Mouse (Mus musculus) kidney, adult 18-20 months (tissue): Measurements from ENCODE around the gene Tmc8.
A peak's percentile ranks its signal among the peaks of the same experiment; 100 is the strongest.

Experiments
- DNase-seq: peaks from one replicate; pipeline ENCODE4 v3.0.0; 2021

The Tmc8 gene

DNA sequence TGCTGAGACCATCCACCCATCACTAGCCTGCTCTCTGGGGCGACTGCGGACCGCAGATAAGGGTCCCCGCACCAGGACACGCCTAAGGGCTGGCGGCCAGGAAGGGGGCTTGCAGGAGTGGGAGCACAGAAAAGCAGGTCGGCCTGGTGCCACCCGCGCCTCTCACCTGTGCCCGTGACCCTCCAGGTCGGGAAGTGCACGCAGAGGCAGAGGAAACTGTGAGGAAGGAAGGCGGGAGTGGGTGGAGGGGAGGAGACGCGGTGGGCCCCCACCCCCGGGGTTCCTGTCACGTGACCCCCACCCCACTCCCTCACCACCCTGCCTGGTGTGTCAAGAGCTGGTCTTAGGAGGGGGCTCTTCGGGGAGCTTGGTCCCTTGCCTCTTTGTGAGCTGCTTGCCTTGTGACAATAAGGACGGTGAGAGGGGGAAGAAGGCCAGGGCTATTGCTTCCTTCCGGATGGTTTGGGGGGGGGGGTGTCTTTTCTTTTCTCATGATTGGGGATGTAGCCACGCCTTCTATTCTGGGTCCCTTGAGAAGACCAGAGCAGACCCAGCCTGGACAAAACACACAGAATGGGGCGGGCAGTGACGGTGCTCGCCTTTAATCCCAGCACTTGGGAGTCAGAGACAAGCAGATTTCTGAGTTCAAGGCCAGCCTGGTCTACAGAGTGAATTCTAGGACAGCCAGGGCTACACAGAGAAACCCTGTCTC is at the start of gene Tmc8, which contains the start of gene Tmc6:
Tmc8 (plus strand) TSS at position 84 of the 712 bp plus-strand sequence.
Tmc6 (minus strand) TSS at position 206 of the 712 bp plus-strand sequence.
- peak; percentile 32 for DNase-seq

- DNase-seq = peak; percentile 42
These were observed 45.7 kb upstream of the Tmc8 start for GRCm38 (mm10) chr11:117736037-117736689.

- no peak for DNase-seq
These were observed 43.8 kb upstream of the Tmc8 start for GRCm38 (mm10) chr11:117738123-117738522.

DNA sequence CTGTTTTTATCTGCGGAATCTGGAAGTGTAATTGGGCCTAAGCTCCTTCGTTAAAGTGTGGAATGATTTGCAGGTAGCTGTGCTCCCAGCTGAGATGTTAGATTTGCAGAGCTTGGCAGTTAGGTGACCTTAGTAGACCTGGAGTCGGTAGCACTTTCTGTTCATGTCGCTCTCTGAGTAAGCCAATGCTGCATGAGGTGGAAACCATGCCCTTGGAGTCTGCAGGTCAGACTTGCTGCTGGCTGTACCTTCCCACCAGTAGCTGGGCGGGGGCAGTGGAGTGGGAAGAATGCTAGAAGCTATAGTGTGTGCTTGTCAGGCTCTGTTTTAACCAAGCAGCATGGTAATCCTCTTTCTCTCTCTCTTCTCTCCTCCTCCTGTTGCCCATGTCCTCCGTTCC is 40.7 kb upstream of the Tmc8 start:
- no peak for DNase-seq

GRCm38 (mm10) chr11:117742243-117742642 is 39.6 kb upstream of the Tmc8 start:
- no peak for DNase-seq

DNA sequence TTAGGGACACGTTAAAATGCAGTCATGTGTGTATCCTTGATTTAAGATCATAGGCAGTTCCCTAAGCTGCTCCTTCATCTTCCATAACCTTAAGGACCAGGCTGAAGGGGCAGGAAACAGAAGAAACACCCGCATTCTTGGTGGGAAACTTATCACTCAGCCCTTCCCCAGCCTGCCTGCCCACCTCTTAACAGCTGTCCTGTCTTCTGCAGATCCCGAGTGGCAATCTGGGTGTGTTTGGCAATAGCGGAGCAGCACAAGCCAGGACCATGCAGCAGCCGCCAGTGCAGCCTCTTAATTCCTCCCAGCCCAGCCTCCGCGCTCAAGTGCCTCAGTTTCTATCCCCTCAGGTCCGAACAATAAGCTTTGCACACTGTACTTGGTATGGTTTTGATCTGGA is 39.2 kb upstream of the Tmc8 start:
- DNase-seq = no peak

DNA sequence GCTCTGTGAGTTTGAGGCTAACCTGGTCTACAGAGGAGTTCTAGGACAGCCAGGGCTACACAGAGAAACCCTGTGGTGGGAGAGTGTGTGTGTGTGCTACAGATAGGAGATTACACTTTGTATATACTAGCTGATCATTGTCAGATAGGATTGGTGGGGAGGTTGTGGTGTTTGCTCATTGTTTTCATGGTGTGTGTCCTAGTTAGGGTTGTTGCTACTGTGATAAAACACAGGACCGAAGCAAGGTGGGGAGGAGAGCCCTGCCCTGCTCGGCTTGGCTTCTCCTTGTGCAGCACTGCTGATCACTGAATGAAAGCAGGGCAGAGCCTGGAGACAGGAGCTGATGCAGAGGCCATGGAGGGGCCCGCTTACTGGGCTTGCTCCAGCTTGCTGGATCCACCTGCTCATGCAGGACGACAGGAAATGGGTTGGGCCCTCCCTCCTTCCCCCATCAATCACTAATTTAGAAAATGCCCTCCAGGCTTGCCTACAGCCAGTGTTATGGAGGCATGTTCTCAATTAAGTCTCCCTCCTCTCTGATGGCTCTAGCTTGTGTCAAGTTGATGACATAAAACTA is 38.3 kb upstream of the Tmc8 start:
- DNase-seq = no peak

GRCm38 (mm10) chr11:117748628-117749027 is 33.2 kb upstream of the Tmc8 start:
- no peak for DNase-seq

- no peak for DNase-seq
These were observed 32.5 kb upstream of the Tmc8 start for GRCm38 (mm10) chr11:117749414-117749813.

GRCm38 (mm10) chr11:117751544-117751943 is 30.3 kb upstream of the Tmc8 start:
- DNase-seq = peak; percentile 43

DNA sequence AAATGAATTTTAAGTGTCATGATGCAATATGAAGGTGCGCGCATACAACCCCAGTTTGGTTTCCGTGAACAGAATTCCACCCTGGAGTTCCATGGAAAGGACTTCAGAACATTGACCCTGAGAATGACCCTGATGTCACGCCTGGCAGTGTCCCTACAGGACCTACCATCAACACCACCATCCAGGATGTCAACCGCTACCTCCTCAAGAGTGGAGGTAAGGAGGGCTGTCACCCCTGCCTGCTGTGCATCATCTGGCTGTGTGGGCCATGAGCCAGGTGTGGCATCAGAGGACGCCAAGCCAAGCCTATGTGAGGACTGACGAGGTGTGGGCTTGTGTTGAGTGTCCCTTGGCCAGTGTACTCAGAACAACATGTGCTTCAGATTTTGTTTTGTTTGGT is 26.0 kb upstream of the Tmc8 start:
- DNase-seq = no peak

DNA sequence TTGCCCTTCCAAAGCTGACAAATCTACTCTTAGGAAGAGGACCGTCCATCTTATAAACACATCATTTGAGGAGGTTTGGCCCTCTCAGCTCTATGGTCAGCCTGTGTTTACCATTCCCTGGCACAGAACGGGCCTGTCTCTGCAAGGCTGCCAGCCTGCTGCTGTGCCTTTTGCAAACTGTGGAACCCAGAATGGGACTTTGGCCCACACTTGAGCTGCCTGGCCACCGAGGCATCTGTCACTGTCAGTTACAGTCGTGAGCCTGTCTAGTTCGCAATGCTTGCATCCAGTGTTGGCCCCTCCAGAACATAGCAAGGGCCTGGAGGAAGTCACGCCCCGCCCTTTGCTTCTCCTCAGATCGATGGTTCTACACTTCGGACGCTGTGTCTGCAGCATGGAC is 22.6 kb upstream of the Tmc8 start:
- DNase-seq = no peak

- DNase-seq = peak; percentile 42
These were observed 21.3 kb upstream of the Tmc8 start for GRCm38 (mm10) chr11:117760374-117761119.

- no peak for DNase-seq
These were observed 20.1 kb upstream of the Tmc8 start for GRCm38 (mm10) chr11:117761801-117762200.

- DNase-seq = no peak
These were observed 19.6 kb upstream of the Tmc8 start for GRCm38 (mm10) chr11:117762246-117762645.

GRCm38 (mm10) chr11:117764319-117764718 is 17.6 kb upstream of the Tmc8 start:
- no peak for DNase-seq

DNA sequence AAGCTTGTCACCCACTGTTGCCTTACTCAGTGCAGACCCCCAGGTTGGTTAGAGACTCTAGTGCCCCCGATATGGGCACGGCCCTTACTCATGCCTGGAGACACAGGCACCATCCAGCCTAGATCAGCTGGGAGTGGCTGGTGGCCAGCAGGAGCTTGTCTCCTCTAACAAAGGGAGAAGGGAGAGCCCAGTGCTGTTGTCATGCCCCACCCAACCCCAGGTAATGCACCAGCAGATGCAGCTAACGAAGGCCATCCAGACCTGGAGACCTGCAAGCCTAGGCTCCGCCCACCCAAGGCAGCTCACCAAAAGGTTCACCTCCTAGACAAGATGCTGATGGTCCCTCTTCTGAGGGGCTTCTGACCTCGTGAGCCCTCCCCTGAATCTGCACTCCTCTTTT is 16.5 kb upstream of the Tmc8 start:
- no peak for DNase-seq

DNA sequence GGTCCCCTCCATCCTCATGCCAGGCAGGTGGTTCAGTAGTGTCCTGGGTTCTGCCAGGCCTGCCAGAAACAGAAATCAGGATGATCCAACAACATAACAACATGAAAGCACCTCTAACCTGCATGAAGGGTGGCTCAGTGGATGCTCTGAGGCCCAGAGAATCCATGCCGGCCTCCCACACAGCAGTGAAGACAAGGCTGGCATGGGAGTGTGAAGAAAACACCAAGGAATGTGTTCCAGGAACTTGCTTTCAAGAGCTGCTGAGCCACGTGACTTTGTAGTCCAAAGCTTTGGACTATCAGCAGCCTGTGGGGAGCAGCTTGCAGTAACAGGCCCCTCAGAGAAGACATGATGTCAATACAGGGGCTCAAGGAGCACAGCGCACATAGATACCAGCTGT is 15.6 kb upstream of the Tmc8 start:
- no peak for DNase-seq

GRCm38 (mm10) chr11:117768725-117769682 is 12.9 kb upstream of the Tmc8 start:
- peak; percentile 35 for DNase-seq

DNA sequence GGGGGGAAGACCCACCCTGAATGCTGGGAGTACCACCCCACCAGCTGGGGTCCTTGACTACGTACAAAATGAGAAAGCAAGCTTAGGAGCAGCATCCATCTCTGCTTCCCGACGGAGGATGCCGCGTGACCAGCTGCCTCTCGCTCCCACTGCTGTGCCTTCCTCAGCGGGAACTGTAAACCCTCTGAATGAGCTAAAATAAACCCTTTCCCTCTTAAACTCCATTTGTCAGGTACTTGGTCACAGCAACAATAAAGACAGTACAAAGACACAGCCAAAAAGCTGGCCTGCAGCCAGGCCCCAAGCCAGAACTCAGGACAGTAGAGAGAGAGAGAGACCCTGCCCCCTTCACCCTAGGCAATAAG is 12.2 kb upstream of the Tmc8 start:
- DNase-seq = no peak

DNA sequence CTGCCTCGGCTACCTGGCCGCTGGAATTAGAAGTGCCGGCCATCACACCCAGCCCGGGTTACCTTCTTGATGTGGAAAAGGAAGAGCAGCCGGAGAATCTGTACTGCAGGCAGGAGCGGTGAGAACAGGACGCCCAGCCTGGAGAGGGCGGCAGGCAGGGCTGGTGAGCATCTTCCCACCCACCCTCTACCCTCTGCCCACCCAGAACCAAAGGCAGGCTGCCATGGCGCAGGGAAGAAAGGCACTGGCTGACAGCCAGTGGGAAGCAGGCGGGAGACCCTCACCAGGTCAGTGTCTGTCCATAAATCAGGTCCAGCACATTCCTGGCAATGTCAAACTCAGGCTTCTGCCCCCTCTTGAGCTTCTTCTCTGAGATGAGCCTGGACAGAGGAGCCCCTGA is 11.5 kb upstream of the Tmc8 start:
- no peak for DNase-seq

DNA sequence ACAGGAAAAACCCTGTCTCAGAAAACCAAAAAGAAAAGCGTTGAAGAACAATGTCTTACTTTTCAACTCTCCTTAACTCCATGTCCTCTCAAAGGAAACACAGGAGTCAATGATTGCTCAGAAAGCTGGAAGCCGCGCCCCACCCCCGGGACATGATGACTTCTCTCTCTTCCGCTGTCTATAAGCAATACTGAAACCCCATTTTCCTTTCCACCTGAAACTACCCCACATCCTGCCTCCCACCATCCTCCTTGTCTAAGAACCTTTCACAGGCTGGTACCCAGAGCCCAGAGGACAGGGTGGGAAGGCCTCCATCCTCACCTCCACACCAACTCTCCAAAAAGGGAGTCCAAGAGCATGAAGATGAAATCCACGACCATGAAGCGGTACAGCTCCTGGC is 9.5 kb upstream of the Tmc8 start:
- DNase-seq = no peak
